Mouse (Mus musculus) ES-CJ7 (cell line): ENCODE measurements around the gene Hist1h2bb.

Experiments
- DNase-seq: peaks from one replicate; pipeline ENCODE4 v3.0.0; 2011; ENCODE audit warnings: low read depth, low spot score

Hist1h2bb gene

DNA sequence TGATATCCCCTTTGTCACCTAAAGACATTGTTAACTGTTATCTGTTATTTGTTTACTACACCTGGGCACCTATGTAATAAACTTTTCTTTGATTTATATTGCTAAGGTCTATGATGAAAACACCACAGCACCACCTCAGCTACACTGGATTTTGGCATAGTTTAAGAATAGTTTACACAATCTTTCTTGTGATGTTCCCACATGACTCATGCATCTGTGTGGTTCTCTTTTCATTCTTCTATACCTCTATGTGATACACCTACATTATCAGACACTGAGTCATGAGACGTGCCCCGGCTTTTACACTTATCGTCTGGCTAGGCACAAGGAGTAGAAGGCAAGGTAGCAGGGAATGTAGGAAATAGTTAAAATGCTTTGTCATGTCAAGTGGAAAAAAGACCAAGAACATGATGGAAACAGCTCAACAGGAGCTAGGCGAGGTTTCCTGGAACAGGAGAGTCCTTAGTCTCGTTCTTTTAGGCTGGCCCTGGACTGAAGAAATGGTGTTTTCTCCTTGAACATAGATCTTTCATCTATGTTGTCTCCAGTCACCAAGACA lies 3.1 kb downstream of the Hist1h2bb start:
- no peak for DNase-seq

DNA sequence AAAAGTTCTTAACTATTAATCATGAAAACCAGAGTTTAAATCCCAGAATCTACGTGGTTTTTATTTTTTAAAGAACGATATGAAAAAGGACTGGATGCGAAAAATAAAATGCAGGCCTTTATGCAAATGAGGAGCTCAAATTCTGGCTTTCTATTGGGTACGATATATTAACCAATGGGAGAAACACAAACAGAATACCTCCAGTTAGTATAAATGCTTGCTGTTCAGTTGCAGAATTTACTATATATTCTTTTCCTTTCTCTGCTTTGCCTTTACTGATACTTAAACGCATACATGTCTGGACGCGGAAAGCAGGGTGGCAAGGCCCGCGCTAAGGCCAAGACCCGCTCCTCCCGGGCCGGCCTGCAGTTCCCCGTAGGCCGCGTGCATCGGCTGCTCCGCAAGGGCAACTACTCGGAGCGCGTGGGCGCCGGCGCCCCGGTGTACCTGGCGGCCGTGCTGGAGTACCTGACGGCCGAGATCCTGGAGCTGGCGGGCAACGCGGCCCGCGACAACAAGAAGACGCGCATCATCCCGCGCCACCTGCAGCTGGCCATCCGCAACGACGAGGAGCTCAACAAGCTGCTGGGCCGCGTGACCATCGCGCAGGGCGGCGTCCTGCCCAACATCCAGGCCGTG lies 4.4 kb downstream of the Hist1h2bb start, which contains the start of gene Hist1h2ab:
TSS of gene Hist1h2ab (plus strand) at position 288 of the 639 bp plus-strand sequence.
- DNase-seq, result peak; percentile 89

DNA sequence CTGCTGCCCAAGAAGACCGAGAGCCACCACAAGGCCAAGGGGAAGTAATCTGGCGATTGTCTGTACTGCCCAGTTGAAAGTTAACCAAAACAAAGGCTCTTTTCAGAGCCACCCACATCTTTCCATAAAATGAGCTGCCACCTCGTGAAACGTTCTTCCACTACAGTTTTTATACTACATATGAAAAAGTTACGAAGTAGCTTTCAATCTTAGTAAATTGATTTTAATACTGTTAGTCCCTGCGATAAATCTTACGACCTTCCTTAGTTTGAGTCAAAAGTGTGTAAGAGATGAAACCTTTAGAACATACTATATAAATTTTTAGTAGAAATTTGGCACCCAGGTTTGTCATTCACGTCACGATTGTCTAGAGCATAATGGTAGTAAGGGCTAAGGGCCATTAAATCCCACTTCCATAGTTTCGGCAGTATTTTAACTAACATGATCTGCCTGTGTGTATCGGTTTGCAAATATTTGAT lies 5.0 kb downstream of the Hist1h2bb start:
- DNase-seq, result peak; percentile 68

DNA sequence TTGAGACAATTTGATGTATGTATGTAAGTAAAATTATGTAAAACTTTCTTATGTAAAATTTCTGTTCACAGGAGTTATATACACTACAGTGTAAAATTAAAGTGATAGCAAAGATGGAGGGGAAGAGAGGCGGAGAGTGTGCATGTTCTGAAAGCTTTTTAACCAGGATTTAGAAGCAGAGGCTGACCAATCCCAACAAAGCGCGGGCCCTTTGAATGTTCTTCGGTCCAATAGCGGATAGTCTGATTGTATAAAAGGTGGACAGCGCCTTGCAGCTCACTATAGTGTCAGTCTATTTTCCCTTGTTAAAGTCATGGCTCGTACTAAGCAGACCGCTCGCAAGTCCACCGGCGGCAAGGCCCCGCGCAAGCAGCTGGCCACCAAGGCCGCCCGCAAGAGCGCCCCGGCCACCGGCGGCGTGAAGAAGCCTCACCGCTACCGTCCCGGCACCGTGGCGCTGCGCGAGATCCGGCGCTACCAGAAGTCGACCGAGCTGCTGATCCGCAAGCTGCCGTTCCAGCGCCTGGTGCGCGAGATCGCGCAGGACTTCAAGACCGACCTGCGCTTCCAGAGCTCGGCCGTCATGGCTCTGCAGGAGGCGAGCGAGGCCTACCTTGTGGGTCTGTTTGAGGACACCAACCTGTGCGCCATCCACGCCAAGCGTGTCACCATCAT lies 5.7 kb downstream of the Hist1h2bb start, which contains the start of gene Hist1h3b:
TSS of gene Hist1h3b (plus strand) at position 201 of the 675 bp plus-strand sequence.
- DNase-seq, result peak; percentile 97

DNA sequence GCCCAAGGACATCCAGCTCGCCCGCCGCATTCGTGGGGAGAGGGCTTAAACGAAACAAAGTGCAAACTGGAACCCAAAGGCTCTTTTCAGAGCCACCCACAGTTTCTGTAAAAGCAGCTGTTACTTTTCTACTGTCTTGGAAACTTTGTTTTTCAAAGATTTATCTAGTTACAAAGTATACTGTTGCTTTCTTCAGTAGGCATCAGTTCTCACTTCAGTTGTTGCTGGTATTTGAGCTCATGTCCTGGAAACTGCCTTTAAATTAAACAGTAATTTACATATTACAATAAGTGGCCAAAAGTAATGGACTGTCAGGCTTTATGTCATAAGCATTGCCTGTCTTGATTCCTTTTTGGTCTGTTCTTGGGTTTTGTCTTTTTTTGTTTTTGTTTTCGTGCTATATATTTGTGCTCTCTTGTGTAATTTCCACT lies 6.2 kb downstream of the Hist1h2bb start:
- DNase-seq, result peak; percentile 45

DNA sequence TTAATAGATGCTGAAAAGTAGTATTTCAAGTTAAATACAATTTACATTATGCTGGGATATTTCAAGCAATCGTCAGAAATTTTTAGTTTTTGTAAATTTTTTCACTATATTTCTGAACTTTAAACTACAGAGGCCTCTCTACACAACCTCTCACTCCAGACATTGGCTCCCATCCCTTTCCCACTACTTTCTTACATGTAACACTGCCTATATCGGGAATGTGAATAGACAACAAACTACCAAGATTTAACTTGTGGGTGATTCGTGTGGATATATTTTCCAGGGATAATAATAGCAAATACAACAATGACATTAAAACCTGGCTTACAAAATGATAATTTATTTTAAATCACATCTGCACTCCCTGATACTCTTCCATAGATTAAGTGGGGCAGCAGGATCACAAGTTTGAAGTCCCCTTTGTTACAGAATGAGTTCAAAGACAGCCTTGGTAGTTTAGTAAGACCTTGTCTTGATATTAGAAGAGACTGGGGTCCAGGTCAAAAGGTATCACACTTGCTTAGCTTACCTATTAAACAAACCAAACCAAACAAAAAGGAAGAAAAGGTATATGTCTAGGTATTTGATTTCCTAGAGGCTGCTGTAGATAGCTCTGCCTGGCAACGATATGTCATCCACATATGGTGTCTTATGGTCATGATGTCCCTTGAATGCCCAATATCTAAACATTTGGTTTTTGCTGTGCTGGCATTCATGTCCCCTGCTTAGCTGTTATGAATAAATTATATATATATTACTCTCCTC lies 7.0 kb downstream of the Hist1h2bb start:
- no peak for DNase-seq

DNA sequence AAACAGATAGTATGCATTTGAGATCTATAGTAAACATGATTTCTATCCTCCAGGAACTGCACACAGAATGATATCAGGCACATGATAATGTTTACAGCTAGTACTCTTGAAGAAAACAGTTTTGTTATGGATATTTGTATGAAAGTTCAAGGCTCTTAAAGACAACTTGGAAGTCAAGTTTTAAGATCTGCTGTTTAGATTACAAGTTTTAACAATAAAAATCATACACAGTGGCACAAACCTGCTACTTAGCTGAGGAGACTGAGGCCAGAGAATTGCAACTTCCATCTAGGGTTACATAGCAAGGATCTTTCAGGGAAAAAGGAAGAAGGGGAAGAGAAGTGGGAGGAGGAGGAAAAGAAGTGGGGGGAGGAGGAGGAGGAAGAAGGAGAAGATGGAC lies 8.5 kb downstream of the Hist1h2bb start:
- DNase-seq, result no peak

DNA sequence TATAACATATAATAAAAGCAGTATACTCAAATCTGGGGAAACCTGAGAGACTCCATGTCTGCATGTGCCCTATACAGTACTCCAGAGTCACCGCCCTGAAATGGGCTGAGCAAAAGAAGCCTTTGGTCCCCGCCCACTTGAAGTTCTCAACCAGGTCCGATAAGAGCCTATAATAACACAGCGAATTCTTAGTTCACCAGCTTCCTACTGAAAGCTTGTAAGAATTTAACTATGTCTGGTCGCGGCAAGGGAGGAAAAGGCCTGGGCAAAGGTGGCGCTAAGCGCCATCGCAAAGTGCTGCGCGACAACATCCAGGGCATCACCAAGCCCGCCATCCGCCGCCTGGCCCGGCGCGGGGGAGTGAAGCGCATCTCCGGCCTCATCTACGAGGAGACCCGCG lies 10.3 kb downstream of the Hist1h2bb start, which contains the start of gene Hist1h4b:
TSS of gene Hist1h4b (plus strand) at position 224 of the 400 bp plus-strand sequence.
- peak; percentile 96 for DNase-seq

DNA sequence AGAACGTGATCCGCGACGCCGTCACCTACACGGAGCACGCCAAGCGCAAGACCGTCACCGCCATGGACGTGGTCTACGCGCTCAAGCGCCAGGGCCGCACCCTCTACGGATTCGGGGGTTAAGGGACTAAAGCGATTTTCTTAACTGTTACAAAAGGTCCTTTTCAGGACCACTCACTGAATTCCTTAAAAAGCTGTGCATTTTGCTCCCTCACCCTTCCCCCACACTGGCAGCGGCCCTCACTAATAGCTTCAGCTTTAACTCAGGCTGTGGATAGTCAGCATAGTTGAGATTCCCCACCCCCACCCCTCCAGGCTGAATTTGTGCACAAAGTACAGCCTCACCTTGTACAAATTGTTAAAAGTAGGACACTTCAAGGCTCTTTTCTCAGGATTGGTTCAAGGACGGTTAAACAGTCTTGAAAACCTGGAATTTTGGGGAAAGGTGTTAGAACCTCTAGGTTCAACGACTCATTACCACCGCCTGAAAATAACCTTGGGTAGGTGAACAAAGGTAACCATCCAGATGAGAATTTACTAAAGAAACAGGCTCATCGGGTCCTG lies 10.8 kb downstream of the Hist1h2bb start:
- DNase-seq, result peak; percentile 88

DNA sequence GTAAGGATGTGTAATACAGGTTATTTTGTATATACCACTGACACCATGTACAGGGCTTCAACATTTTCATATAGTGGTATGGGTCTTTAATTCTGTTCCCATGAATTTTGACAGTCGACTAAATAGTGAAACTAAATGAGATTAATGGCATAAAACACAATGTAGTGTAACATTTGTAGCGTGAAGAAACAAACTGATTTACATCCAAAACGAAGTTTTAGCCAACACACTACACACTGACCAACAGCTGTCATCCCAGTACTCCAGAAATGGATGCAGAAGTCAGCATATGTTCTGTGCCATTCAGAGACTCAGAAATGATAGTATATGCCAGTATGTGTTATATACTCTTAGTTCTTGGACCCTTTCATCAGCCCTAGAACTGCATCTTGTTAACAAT lies 11.4 kb downstream of the Hist1h2bb start:
- DNase-seq, result no peak

DNA sequence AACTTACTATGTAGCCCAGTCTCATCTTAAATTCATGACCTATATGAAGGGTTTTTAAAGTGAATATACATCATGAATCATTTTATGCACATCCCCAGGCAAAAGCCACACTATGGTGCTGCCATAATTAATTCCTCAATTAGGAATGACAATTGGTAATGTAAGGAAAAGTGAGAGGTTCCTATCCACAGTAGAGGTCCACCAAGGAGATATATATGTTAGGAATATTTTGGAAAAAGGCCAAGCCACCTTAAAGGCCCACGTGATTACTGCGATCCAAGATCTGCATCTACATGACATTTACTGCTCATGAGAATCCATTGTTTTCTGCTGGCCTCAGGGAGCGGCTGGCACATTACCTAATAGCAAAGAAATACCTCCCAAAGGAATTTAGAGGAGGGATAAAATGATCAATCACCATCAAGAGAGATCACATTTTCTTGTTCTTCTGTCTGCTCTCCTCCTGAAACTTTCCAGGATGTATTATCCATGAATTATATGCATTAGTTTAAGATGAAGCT lies 12.8 kb downstream of the Hist1h2bb start:
- peak; percentile 51 for DNase-seq

DNA sequence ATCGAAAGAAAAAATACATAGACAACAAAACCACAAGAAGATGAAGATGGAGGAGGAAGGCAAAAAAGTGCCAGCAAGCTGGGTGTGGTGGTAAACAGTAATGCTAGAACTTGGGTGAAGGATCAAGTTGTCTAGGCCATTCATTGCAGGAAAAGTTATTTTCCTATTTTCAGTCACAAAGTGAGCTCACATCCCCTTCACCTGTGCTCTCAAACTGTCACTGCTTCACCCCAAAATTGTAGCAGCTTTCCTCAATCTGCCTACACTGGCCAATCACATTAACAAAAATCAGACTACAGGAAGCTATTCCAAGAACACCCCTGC lies 13.3 kb downstream of the Hist1h2bb start:
- DNase-seq, result no peak

DNA sequence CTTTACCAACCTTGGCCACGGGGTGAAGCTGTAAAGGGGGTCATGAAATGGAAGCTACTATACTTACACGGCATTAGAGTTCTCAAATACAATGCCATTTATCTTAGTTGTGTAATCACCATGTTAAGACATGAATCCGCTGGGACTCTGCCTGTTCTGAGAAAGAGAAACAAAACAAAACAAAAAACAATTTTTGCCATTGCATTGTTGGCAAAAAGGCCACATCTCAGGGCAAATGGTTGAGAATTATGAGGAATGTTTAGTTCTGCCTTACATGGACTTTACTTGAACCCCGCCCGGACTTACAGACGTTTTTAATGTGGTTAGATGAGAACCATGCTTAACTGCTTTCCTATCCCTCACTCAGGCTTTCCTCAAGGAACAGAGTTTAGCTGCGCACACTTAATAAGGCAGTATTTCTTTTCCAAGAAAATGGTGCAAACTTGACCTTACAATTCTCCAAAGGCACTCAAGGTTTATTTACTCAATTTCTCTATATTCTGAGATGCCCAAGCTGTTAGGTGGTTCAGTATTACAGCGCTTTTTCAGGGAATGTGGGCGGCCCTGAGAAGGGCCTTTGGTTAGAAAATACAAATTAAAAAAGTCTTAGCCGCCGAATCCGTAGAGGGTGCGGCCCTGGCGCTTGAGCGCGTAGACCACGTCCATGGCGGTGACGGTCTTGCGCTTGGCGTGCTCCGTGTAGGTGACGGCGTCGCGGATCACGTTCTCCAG lies 13.9 kb downstream of the Hist1h2bb start:
- peak; percentile 81 for DNase-seq

DNA sequence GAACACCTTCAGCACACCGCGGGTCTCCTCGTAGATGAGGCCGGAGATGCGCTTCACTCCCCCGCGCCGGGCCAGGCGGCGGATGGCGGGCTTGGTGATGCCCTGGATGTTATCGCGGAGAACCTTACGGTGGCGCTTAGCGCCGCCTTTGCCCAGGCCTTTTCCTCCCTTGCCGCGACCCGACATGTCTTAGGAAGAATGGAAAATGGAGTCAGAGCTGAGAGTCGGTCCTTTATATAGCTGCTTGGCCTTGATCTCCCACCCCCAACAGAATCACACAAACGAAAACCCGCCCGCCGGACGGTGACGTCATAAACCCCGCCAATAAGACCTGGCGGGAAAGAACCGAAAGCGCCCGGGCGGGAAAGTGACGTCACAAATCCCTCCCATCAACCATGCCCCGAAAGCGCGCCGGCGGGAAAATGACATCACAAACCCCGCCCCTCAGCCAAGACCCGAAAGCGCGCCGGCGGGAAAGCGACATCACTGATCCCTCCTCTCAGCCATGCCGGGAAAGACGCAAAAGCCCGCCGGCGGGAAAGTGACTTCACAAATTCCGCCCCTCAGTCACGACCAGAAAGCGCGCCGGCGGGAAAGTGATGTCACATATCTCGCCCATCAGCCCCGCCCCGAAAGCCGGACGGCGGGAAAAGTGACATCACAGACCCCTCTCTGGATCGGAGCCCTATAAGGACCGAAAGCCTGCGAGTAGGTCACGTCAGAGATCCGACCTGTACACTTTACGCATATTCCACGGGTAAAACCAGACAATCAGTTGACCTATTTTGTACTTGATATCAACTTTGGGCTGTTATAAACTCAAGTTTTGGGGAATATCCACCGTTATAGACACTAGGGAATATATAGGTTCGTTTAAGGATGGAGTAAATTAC lies 14.7 kb downstream of the Hist1h2bb start, which contains the start of gene Hist1h4a:
TSS of gene Hist1h4a (minus strand) at position 259 of the 893 bp plus-strand sequence.
- peak; percentile 98 for DNase-seq

DNA sequence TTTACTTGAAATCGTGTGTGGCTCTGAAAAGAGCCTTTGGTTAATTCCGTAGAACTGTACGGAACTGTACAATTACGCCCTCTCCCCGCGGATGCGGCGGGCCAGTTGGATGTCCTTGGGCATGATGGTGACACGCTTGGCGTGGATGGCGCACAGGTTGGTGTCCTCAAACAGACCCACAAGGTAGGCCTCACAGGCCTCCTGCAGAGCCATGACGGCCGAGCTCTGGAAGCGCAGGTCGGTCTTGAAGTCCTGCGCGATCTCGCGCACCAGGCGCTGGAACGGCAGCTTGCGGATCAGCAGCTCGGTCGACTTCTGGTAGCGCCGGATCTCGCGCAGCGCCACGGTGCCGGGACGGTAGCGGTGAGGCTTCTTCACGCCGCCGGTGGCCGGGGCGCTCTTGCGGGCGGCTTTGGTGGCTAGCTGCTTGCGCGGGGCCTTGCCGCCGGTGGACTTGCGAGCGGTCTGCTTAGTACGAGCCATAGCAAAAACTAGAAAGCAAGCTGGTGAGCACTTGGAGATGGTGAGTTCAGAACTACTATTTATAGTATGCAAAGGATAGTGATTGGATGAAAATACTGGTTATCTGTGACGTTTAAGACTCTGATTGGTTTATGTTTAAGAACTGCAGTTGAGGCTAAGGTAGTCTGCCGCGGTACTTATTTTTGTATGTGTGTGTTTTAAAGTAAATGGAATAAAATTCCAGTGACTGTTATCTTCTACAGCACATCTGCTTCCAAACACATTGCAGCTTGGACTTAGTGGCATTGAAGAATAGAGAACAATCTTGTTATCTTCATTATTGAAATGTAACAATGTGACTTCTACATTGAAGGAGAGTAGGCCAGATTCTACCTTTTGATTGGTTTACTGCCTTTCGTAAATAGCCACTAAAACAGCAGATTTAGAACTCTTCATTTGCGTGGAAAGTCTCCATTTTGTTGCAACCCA lies 15.6 kb downstream of the Hist1h2bb start, which contains the start of gene Hist1h3a:
TSS of gene Hist1h3a (minus strand) at position 516 of the 951 bp plus-strand sequence.
- DNase-seq, result peak; percentile 94

DNA sequence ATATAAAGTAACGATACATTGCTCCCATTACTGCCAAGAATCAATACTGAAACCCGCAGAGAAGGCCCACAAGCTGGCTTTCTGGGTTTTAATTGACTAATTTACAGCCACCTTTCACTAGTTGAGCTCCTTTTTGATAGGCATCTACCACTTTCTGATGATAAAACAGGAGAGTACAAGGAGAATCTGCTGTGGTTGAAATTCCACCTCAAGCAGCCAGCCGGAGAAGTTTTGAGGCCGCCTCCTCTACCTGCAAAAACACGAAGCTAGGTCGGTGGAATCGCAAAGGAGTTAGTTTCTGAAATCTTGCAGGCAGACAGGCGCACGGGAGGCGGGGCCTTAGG lies 16.7 kb downstream of the Hist1h2bb start:
- no peak for DNase-seq

DNA sequence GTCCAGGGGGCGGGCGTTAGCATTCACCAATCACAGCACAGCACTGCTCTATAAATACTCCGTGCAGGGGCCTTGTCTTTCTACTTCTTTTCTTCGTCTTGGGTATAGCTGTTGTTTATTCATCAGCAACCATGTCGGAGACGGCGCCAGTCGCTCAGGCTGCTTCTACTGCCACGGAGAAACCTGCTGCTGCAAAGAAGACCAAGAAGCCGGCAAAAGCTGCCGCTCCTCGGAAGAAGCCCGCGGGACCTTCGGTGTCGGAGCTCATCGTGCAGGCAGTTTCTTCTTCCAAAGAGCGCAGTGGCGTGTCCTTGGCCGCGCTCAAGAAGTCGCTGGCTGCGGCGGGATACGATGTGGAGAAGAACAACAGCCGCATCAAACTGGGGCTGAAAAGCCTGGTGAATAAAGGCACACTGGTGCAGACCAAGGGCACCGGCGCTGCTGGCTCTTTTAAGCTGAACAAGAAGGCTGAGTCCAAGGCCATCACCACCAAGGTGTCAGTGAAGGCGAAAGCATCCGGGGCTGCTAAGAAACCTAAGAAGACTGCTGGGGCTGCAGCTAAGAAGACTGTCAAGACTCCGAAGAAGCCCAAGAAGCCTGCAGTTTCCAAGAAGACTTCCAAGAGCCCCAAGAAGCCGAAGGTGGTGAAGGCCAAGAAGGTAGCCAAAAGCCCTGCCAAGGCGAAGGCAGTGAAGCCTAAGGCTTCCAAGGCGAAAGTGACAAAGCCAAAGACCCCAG lies 17.2 kb downstream of the Hist1h2bb start, which contains the start of gene Hist1h1a:
TSS of gene Hist1h1a (plus strand) at position 81 of the 738 bp plus-strand sequence.
- peak; percentile 97 for DNase-seq
